Mouse (Mus musculus): ENCODE measurements around the gene Alox5ap. TPM values are rescaled to one million over a fixed set of nuclear protein-coding genes. Genes with fewer than 3 reads are reported as not detected.

Alox5ap gene
- 1.6 TPM for polyA plus RNA-seq (2014; fragmentation: Illumina TruSeq; extraction: RNeasy Lipid Tissue Mini Kit (QIAGEN cat#74804); ENCODE audit: low replicate concordance)

DNA sequence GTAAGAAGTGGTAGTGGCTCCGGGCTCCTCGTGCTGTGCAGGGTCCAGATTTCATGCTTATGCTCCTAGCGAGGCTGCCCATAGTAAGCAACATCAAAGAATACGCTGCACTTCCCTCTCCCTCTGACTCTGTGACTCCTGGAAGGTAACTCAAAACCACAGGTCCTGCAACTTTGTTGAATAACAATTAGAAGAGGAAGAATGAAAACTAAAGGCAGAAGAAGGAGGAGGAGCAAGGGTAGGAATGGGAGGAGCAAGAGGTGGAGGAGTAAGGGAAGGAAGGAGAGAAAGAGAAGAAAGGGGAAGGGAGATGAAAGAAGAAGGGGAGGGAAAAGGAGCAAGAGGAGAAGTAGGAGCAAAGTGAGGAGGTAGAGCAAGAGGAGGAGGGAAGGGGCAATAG lies at the start of gene Alox5ap:
Alox5ap (plus strand) TSS at position 363 of the 400 bp plus-strand sequence.

Other genes with a start within 250 kb of the Alox5ap start
- gene Uspl1, start 80.4 kb upstream of the Alox5ap start, polyA plus RNA-seq (2014; fragmentation: Illumina TruSeq; extraction: RNeasy Lipid Tissue Mini Kit (QIAGEN cat#74804); ENCODE audit: low replicate concordance), result 16.6 TPM
- 725 TPM for gene Hmgb1, start 80.3 kb upstream of the Alox5ap start, polyA plus RNA-seq (2014; fragmentation: Illumina TruSeq; extraction: RNeasy Lipid Tissue Mini Kit (QIAGEN cat#74804); ENCODE audit: low replicate concordance)
- 2.2 TPM for gene Medag, start 147.0 kb downstream of the Alox5ap start, polyA plus RNA-seq (2014; fragmentation: Illumina TruSeq; extraction: RNeasy Lipid Tissue Mini Kit (QIAGEN cat#74804); ENCODE audit: low replicate concordance)
- gene Tex26, start 174.9 kb downstream of the Alox5ap start, polyA plus RNA-seq (2014; fragmentation: Illumina TruSeq; extraction: RNeasy Lipid Tissue Mini Kit (QIAGEN cat#74804); ENCODE audit: low replicate concordance), result not detected

Measured in small intestine, adult 10 weeks (tissue).